Mouse (Mus musculus) brain, embryonic 14.5 days (tissue): ENCODE data around the gene Kcnk7.

Experiments
- CTCF ChIP-seq: fragments of 200-500 bp; IDR thresholded peaks from 2 replicates; pipeline ENCODE4 v1.5.1; 2012; ENCODE audit warnings: inconsistent platforms, mild to moderate bottlenecking, moderate library complexity, borderline replicate concordance; ENCODE audit not compliant: insufficient read depth, insufficient read length; ENCODE audit errors: extremely low read depth
- POLR2A ChIP-seq: fragments of 200-500 bp; IDR thresholded peaks from 2 replicates; pipeline ENCODE4 v1.6.1; 2012; ENCODE audit warnings: mild to moderate bottlenecking, inconsistent platforms, borderline replicate concordance; ENCODE audit not compliant: poor library complexity, insufficient read depth, insufficient read length, severe bottlenecking; ENCODE audit errors: extremely low read depth

GRCm38 (mm10) chr19:5692086-5692912 lies 11.9 kb upstream of the Kcnk7 start:
- TF ChIP-seq CTCF (no peak), POLR2A (no peak)
